Mouse (Mus musculus) intestine, embryonic 15.5 days (tissue): ENCODE measurements around the gene 4930404H24Rik. TPM values are rescaled to one million over a fixed set of nuclear protein-coding genes. Genes with fewer than 3 reads are reported as not detected.
A peak's percentile ranks its signal among the peaks of the same experiment; 100 is the strongest.

Source experiments
- ATAC-seq: fragments of 200-750 bp; cut with Nextera tagmentation; 2 replicates; pipeline ENCODE4 v1.8.0; 2017; ENCODE audit warnings: moderate TSS enrichment, moderate library complexity
- H3K27ac ChIP-seq: fragments of 300-500 bp; sonication (generic); 2 replicates; pipeline ENCODE4 v1.5.1; 2015; ENCODE audit warnings: mild to moderate bottlenecking, inconsistent platforms
- H3K27me3 ChIP-seq: fragments of 300-500 bp; sonication (generic); replicated peaks from 2 replicates; pipeline ENCODE4 v1.6.1; 2015; ENCODE audit warnings: inconsistent platforms
- H3K36me3 ChIP-seq: fragments of 300-500 bp; sonication (generic); 2 replicates; pipeline ENCODE4 v1.6.1; 2015; ENCODE audit warnings: inconsistent platforms
- H3K4me1 ChIP-seq: fragments of 300-500 bp; sonication (generic); replicated peaks from 2 replicates; pipeline ENCODE4 v1.6.1; 2015; ENCODE audit warnings: inconsistent platforms
- H3K4me2 ChIP-seq: fragments of 300-500 bp; sonication (generic); replicated peaks from 2 replicates; pipeline ENCODE4 v1.6.1; 2015; ENCODE audit warnings: mild to moderate bottlenecking, inconsistent platforms
- H3K4me3 ChIP-seq: fragments of 300-500 bp; sonication (generic); replicated peaks from 2 replicates; pipeline ENCODE4 v1.5.1; 2015; ENCODE audit warnings: inconsistent platforms
- H3K9ac ChIP-seq: fragments of 300-500 bp; sonication (generic); 2 replicates; pipeline ENCODE4 v1.6.1; 2015; ENCODE audit warnings: inconsistent platforms
- H3K9me3 ChIP-seq: fragments of 300-500 bp; sonication (generic); 2 replicates; pipeline ENCODE4 v1.6.1; 2016; ENCODE audit warnings: inconsistent platforms
- WGBS: fragments of 180-500 bp; shearing (Covaris S2); methylation state at CpG from one replicate; pipeline ENCODE4 v1.1.7; 2015; 5-methylcytosine and 5-hydroxymethylcytosine counted together
- polyA plus RNA-seq: library from polyadenylated mRNA; unstranded; fragments of >200 nt; fragmentation: Nextera tagmentation; extraction: Ambion mirVana; gene quantifications from 2 replicates; pipeline ENCODE4 v1.2.1, GENCODE M21; 2015

Gene 4930404H24Rik
- polyA plus RNA-seq, 1 experiment from 2014 or later = not detected

DNA sequence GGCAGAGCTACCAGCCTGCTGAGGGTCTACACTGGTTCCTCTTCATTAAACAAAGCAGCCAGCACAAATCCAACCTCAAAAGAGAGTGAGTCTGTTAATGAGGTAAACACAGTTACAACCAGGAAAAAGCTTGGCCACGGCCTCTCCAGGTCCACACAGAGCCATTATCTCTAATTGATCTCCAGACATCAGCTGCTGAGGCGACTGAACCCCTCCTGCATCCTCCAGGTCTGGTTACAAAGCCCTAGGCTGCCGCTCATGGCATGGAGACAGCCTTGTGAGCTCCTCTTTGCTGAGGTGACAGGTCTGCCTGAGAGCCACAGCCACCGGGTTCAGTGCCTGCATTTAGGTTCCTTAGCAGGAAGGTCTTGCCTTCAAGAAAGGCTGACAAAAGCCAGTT lies 35.1 kb upstream of the 4930404H24Rik start:
- no peak overlapping the region for H3K4me3 ChIP-seq
- H3K27ac ChIP-seq = peak overlapping the region; percentile 49
- 40% methylated on average over 4 of the region's 4 CpGs for WGBS
- peaks cover 19% of the 10 kb centered on the region; the same call in 1 of the 2 replicates for H3K4me1 ChIP-seq
- H3K36me3 ChIP-seq = no peaks in the 10 kb centered on the region
- no peak overlapping the region for H3K9ac ChIP-seq
- H3K9me3 ChIP-seq = no peaks in the 10 kb centered on the region
- no peak for ATAC-seq
- H3K4me2 ChIP-seq = no peak overlapping the region
- no peaks in the 10 kb centered on the region for H3K27me3 ChIP-seq

DNA sequence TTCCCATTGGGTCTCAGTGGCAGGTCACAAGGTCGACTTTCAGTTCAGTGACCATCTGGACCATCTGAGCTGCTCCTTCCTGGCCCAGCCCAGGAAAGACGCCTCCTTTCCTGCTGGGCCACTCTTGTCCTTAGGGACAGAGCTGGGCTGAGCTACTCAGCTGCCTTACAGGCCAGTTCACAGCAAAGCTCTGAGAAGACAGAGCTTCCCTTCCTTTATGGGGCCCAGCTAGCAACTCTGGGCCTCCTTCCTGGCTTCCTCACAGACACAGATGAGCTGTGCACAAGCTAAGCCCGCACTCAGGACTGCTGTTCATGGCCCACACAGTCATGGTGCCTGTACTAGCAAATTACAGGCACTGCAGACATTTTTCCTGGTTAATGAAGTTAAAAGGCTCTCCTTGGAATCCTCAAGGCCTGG lies 34.6 kb upstream of the 4930404H24Rik start:
- Histone ChIP-seq H3K4me1 (peaks cover 19% of the 10 kb centered on the region; the same call in 1 of the 2 replicates), H3K9me3 (no peaks in the 10 kb centered on the region), H3K36me3 (no peaks in the 10 kb centered on the region), H3K27ac (peak overlapping the region; percentile 49), H3K27me3 (no peaks in the 10 kb centered on the region), H3K4me3 (no peak overlapping the region), H3K4me2 (no peak overlapping the region), H3K9ac (no peak overlapping the region)
- no peak for ATAC-seq
- 40% methylated on average over 3 of the region's 3 CpGs for WGBS

DNA sequence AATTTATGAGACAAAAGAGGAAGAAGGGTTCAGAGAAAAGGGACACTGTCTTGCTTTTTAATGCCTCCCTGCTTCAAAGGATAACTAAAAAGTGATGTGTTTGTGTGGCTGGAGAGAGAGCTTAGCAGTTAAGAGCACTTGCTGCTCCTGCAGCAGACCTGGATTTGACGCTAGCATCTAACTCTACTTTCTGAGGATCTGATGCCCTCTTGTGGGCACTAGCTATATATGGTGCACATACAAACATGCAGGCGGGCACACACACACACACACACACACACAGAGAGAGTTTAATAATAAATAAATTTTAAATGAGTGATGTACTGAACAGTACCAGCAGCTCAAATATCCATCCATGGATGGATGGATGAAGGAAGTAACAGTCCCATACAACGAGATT lies 29.3 kb upstream of the 4930404H24Rik start:
- H3K9ac ChIP-seq = no peak overlapping the region
- WGBS = 74% methylated on average over 3 of the region's 3 CpGs
- no peaks in the 10 kb centered on the region for H3K9me3 ChIP-seq
- no peaks in the 10 kb centered on the region for H3K36me3 ChIP-seq
- H3K4me3 ChIP-seq = no peak overlapping the region
- H3K27me3 ChIP-seq = no peaks in the 10 kb centered on the region
- no peak for ATAC-seq
- no peak overlapping the region for H3K27ac ChIP-seq
- no peaks in the 10 kb centered on the region for H3K4me1 ChIP-seq
- no peak overlapping the region for H3K4me2 ChIP-seq

DNA sequence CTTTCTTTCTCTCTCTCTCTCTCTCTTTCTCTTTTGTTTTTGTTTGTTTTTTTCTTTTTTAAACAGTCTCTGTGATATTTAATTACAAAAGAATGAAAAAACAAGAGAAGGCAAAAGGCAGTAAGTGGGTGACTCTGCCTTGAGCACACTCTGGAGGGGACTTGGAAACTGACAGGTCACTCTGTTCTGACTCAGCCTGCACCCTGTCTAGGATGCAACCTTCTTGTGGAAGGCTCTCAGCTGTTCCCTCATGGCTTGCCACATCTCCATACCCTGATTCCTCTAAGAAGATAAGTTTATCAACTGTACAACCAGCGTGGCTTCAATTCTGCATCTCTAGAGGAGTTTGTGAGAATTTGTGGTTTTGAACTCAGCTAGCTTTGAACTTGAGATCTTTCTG lies 25.2 kb upstream of the 4930404H24Rik start:
- 0 out of 2 replicates have a peak, but pooled peaks cover 11% of the 10 kb centered on the region for H3K4me1 ChIP-seq
- no peak overlapping the region for H3K27ac ChIP-seq
- no peak for ATAC-seq
- 82% methylated on average over 1 of the region's 1 CpGs for WGBS
- H3K36me3 ChIP-seq = no peaks in the 10 kb centered on the region
- H3K9ac ChIP-seq = no peak overlapping the region
- H3K4me2 ChIP-seq = no peak overlapping the region
- no peaks in the 10 kb centered on the region for H3K9me3 ChIP-seq
- H3K4me3 ChIP-seq = no peak overlapping the region
- H3K27me3 ChIP-seq = no peaks in the 10 kb centered on the region

DNA sequence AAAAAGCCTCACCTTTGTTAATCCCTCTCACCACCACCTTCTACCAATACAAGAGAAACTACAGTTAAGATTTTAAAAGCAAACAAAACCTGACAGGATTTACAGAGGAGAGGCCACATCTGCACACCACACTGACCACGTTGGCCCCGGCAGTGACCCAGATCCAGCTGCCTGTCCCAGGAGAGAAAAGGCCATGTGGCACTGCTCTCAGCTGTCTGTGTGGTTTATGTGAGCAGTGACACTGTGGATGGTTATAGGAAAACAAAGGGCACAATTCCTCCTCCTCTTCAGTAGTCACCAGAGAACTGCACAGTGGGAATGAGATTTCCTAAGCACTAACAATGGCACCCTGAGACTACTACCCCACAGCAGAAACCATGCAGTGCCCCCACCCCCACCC lies 23.3 kb upstream of the 4930404H24Rik start:
- H3K27me3 ChIP-seq = no peaks in the 10 kb centered on the region
- no peaks in the 10 kb centered on the region for H3K36me3 ChIP-seq
- no peak for ATAC-seq
- H3K9me3 ChIP-seq = no peaks in the 10 kb centered on the region
- H3K9ac ChIP-seq = no peak overlapping the region
- WGBS = 41% methylated on average over 2 of the region's 2 CpGs
- no peak overlapping the region for H3K4me2 ChIP-seq
- H3K4me3 ChIP-seq = no peak overlapping the region
- H3K27ac ChIP-seq = no peak overlapping the region
- 0 out of 2 replicates have a peak, but pooled peaks cover 11% of the 10 kb centered on the region for H3K4me1 ChIP-seq

DNA sequence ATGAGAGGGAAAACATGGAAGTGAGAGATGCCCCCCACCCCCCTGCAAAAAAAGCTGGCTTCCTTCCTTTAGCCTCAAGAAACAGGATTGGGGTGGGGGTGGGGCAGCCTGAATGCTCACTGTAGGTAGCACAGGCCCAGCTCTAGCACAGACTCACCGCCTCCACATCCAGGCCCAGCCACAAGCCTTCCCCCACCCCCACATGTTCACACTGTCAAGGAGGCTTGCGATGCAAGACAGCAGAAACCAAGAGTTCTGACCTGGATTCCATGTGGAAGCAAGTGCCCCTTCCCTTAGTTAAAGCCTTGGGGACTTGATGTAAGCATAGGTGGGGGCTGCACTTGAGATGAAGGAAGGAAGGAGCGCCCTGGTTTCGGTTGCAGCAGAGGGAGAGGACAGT lies 22.8 kb upstream of the 4930404H24Rik start:
- ATAC-seq = peak; percentile 48; the same call in 1 of the 2 replicates
- Histone ChIP-seq H3K9me3 (no peaks in the 10 kb centered on the region), H3K27me3 (no peaks in the 10 kb centered on the region), H3K27ac (no peak overlapping the region), H3K4me2 (no peak overlapping the region), H3K9ac (no peak overlapping the region), H3K36me3 (no peaks in the 10 kb centered on the region), H3K4me3 (no peak overlapping the region), H3K4me1 (peaks cover 16% of the 10 kb centered on the region)
- WGBS = 47% methylated on average over 4 of the region's 4 CpGs

DNA sequence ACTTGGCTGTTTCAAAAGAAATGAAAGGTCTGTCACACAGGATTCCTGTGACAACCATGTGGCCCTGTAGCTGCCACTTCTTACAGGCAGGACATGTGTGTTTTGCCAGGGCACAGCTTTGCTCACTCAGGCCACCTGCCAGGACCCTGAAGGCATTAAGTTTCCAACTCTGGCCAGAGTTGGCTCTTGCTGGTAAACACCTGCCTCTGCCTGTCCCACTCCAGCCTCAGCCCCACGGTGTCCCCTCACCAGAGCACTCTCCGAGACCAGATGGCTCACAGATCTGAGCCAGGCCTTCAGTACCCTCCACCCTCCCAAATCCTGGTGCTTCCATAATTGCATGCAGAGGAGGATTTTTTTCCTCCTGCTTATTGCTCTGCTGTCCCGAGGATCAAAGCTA lies 21.6 kb upstream of the 4930404H24Rik start:
- Histone ChIP-seq H3K4me1 (peaks cover 28% of the 10 kb centered on the region), H3K27me3 (no peaks in the 10 kb centered on the region), H3K9me3 (no peaks in the 10 kb centered on the region), H3K9ac (no peak overlapping the region), H3K4me3 (no peak overlapping the region), H3K36me3 (no peaks in the 10 kb centered on the region), H3K27ac (no peak overlapping the region), H3K4me2 (no peak overlapping the region)
- WGBS = 54% methylated on average over 3 of the region's 3 CpGs
- ATAC-seq = no peak

DNA sequence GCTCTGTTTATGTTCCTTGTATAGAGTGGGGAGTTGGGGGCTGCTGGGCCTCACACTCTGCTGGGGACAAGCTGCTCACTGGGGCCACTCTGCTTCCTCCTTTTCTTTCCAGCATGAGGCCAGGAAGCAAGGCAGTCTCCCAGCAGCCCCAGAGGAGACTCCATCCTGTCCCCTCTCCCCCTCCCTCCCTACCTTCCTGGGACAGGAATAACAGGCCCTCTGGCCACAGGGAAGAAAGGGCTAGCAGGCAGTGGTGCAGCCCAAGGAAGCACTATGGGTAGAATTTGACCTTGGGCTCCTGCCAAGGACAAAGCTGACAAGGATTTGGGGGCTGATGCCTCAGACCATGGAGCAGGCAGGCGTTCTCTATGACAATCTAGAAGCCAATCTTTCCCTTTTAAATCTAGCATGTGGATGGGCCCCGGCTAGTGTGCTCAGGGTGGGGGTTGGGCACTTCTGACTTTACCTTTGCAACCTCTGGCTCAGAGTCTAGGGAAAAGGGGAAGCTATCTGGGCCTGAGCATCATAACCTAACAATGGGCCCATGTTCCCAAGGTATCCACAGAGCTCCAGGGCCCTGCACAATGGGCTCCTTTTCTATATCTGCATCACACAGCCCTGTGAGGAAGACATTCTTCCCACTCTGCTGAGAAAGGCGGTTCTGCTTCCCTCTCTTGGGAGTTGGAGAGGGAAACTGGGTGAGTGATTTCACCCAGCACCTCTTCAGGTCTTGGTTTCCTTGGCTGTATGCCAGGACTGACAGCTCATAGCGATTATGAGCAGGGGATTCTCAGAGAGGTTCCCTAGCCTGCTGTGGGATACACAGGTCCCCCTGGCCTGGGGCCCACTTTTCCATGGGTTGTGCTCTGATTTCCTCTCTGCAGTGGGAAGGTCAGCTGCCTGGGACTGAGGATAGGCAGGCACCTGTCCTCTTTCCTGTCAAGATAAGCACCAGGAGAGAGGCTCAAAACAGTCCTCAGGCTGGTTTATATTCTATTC lies 17.2 kb upstream of the 4930404H24Rik start:
- Histone ChIP-seq H3K4me1 (peaks cover 25% of the 10 kb centered on the region), H3K27ac (peak overlapping the region; percentile 71), H3K9me3 (no peaks in the 10 kb centered on the region), H3K27me3 (no peaks in the 10 kb centered on the region), H3K4me2 (no peak overlapping the region; the same call in 1 of the 2 replicates), H3K9ac (no peak overlapping the region), H3K36me3 (no peaks in the 10 kb centered on the region), H3K4me3 (no peak overlapping the region)
- peak; percentile 52 for ATAC-seq
- WGBS = 24% methylated on average over 4 of the region's 4 CpGs

DNA sequence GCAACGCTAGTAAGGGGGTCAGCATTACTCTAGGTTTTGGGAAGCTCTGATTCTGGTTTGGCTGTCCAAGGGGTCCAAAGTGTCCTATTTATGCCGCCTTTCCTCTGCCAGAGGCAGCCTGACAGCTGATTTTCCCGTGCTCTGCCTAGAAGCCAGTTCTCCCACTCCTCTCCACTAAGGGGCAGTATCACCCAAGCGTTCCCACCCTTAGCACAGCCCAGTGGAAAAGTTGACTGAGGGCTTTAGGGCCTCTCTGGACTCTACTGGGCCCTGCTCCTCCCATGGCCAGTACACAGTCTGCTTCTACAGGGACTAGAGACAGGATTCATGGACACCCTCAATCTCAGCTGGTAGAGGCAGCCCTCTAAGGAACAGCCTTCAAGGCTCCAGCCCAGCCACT lies 14.0 kb upstream of the 4930404H24Rik start:
- Histone ChIP-seq H3K9me3 (no peaks in the 10 kb centered on the region), H3K27me3 (no peaks in the 10 kb centered on the region), H3K36me3 (no peaks in the 10 kb centered on the region), H3K4me1 (peaks cover 27% of the 10 kb centered on the region), H3K4me3 (no peak overlapping the region), H3K27ac (no peak overlapping the region), H3K4me2 (no peak overlapping the region), H3K9ac (0 out of 2 replicates have a peak overlapping the region, but pooled peaks have one; percentile 14)
- peak; percentile 75 for ATAC-seq
- 14% methylated on average over 4 of the region's 4 CpGs for WGBS

DNA sequence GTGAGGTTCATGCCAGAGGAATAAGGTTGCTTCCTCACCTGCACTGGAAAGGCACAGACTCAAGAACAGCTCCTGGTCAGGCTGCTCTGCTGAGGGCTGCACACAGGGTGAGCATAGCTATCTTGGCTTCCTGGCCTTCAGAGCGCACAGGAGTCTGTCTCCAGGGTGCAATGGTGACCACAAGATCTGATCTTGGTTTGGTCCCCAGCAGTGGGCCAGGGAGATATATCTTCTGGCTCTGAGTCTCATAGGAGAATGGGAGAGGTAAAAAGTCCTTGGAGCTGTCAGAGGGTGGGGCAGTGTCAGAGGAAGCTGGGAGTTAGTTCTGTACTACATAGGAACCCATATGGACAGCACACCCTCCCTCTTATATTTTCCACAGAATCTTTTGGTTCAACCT lies 13.1 kb upstream of the 4930404H24Rik start:
- no peak overlapping the region for H3K9ac ChIP-seq
- no peaks in the 10 kb centered on the region for H3K36me3 ChIP-seq
- 80% methylated on average over 1 of the region's 1 CpGs for WGBS

DNA sequence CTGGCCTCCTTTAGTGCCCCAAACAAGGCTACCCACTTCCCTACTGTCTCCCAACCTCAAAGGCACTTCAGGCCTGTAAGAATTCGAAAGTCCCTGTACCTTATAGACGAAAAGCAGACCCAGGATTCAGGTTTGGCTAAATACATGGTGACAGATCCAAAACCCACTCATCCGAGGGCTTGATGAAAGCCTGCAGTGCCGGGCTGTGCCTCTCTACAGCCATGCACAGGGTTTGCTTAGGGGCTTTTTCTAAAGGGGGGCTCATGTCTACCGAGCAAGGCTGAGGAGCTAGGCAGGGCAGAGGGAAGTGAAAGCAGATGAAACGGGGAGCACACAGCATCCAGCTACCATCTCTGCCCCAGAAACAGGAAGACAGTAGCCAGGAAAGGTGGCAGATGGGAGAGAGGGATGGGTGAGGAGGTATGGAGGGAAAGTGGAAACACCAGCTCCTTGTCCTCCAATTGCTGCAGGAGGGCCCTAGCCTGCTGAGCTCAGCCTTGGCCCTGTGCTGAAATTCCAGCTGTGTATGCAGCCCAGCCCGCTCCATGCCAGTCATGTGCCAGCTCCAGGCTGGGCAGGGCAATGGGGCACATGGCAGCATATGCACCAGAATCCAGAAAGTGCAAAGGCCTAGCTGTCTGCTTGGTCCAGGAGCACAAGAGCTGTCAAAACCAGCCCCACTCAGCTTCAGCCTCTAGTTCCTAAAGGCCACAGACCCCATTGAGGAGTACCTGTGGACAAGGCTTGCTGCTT lies 11.3 kb upstream of the 4930404H24Rik start:
- no peak overlapping the region for H3K4me2 ChIP-seq
- no peak overlapping the region for H3K27ac ChIP-seq
- H3K9ac ChIP-seq = no peak overlapping the region
- H3K27me3 ChIP-seq = no peaks in the 10 kb centered on the region
- H3K9me3 ChIP-seq = no peaks in the 10 kb centered on the region
- 65% methylated on average over 7 of the region's 7 CpGs for whole genome bisulfite sequencing
- H3K4me1 ChIP-seq = peaks cover 13% of the 10 kb centered on the region
- H3K36me3 ChIP-seq = no peaks in the 10 kb centered on the region
- no peak overlapping the region for H3K4me3 ChIP-seq
- ATAC-seq = no peak

More for the DNA sequence above, 13.1 kb upstream of the 4930404H24Rik start:
- no peaks in the 10 kb centered on the region for H3K9me3 ChIP-seq
- H3K27ac ChIP-seq = no peak overlapping the region
- ATAC-seq = no peak
- no peaks in the 10 kb centered on the region for H3K27me3 ChIP-seq
- peaks cover 31% of the 10 kb centered on the region for H3K4me1 ChIP-seq
- H3K4me3 ChIP-seq = no peak overlapping the region
- H3K4me2 ChIP-seq = no peak overlapping the region

DNA sequence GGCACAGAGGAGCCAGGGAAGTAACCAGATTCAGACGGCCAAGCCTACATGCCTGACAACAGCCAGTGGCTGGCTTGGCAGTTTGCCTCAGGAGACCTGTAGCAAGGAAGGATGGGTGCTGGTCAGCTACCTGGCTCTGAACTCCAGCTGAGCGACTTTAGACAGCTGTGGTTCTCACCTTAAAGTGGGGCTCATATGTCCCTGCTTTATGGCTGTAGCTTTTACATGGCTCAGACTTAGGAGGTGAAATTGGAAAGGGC lies 10.8 kb upstream of the 4930404H24Rik start:
- no peak for ATAC-seq
- 76% methylated on average over 2 of the region's 2 CpGs for WGBS
- H3K4me1 ChIP-seq = peaks cover 10% of the 10 kb centered on the region
- H3K27ac ChIP-seq = no peak overlapping the region
- no peaks in the 10 kb centered on the region for H3K36me3 ChIP-seq
- no peak overlapping the region for H3K4me3 ChIP-seq
- H3K4me2 ChIP-seq = no peak overlapping the region
- H3K9me3 ChIP-seq = no peaks in the 10 kb centered on the region
- no peak overlapping the region for H3K9ac ChIP-seq
- no peaks in the 10 kb centered on the region for H3K27me3 ChIP-seq
